Mouse (Mus musculus) CH12.LX (cell line): ENCODE data around the gene Trip12. TPM values are rescaled to one million over a fixed set of nuclear protein-coding genes. Genes with fewer than 3 reads are reported as not detected.

Experiments used
- DNase-seq: peaks from one replicate; pipeline ENCODE4 v3.0.0-alpha.2; 2013; ENCODE audit errors: extremely low read depth
- H3K27ac ChIP-seq: 2 replicates; pipeline ENCODE4 v1.5.1; 2012; ENCODE audit warnings: low read depth, mild to moderate bottlenecking, control low read depth, moderate library complexity; ENCODE audit not compliant: insufficient read depth
- H3K27me3 ChIP-seq: replicated peaks from 2 replicates; pipeline ENCODE3; 2012; ENCODE audit warnings: inconsistent platforms
- H3K36me3 ChIP-seq, 2 experiments: replicated peaks in 1 of 2; 2 replicates each; pipeline versions ENCODE3 to v1.6.1; 2012; ENCODE audit warnings: inconsistent platforms in 1 of 2, low read length in 1 of 2, mild to moderate bottlenecking in 1 of 2, mixed read lengths in 1 of 2, moderate library complexity in 1 of 2; ENCODE audit not compliant: control insufficient read depth in 1 of 2, insufficient read depth in 1 of 2
- H3K4me1 ChIP-seq, 2 experiments: 2 replicates each; pipeline ENCODE4 v1.6.1; 2012; ENCODE audit warnings: inconsistent platforms in 1 of 2, moderate library complexity in 1 of 2; ENCODE audit not compliant: insufficient read depth in 2 of 2, control insufficient read depth in 1 of 2
- H3K4me2 ChIP-seq: 2 replicates; pipeline ENCODE4 v1.6.1; 2012; ENCODE audit warnings: low read depth, mild to moderate bottlenecking, control low read depth; ENCODE audit not compliant: poor library complexity, insufficient read depth, severe bottlenecking
- H3K4me3 ChIP-seq, 3 experiments: fragments of 150-350 bp in 1 of 3; sonication (generic) in 1 of 3; replicated peaks in 1 of 3; 2 replicates each; pipeline versions ENCODE3 to v1.5.1; 2011 to 2012; ENCODE audit warnings: low read depth in 2 of 3, low read length in 2 of 3, mild to moderate bottlenecking in 2 of 3, moderate library complexity in 2 of 3, control low read depth in 1 of 3, improper control_type of control experiment in 1 of 3, inconsistent platforms in 1 of 3, mixed read lengths in 1 of 3; ENCODE audit not compliant: poor library complexity in 1 of 3
- H3K79me2 ChIP-seq: replicated peaks from 2 replicates; pipeline ENCODE4 v1.6.1; 2012; ENCODE audit warnings: mild to moderate bottlenecking, moderate library complexity; ENCODE audit not compliant: control insufficient read depth, poor library complexity, insufficient read depth, severe bottlenecking; ENCODE audit errors: extremely low read depth
- H3K9ac ChIP-seq: 2 replicates; pipeline ENCODE4 v1.6.1; 2012; ENCODE audit warnings: low read depth, mild to moderate bottlenecking, control low read depth, moderate library complexity; ENCODE audit not compliant: insufficient read depth
- H3K9me3 ChIP-seq: replicated peaks from 2 replicates; pipeline ENCODE3; 2012; ENCODE audit warnings: low read length, inconsistent platforms, mixed read lengths
- BHLHE40 ChIP-seq: IDR thresholded peaks from 2 replicates; pipeline ENCODE4 v1.6.1; 2011; ENCODE audit warnings: mild to moderate bottlenecking, low read depth, low read length, improper control_type of control experiment
- CTCF ChIP-seq, 2 experiments: IDR thresholded peaks in 1 of 2; conservative IDR thresholded peaks in 1 of 2; 2 replicates each; pipeline ENCODE4 v1.5.1; 2011 to 2012; ENCODE audit warnings: low read depth in 2 of 2, low read length in 2 of 2, improper control_type of control experiment in 1 of 2, inconsistent platforms in 1 of 2, mild to moderate bottlenecking in 1 of 2, moderate library complexity in 1 of 2
- E2F4 ChIP-seq: IDR thresholded peaks from 2 replicates; pipeline ENCODE4 v1.6.1; 2011; ENCODE audit warnings: low read depth, low read length, improper control_type of control experiment; ENCODE audit not compliant: insufficient replicate concordance
- EP300 ChIP-seq: IDR thresholded peaks from 2 replicates; pipeline ENCODE4 v1.6.1; 2011; ENCODE audit warnings: low read length, improper control_type of control experiment
- ETS1 ChIP-seq: conservative IDR thresholded peaks from 2 replicates; pipeline ENCODE4 v1.6.1; 2012; ENCODE audit warnings: low read depth, mild to moderate bottlenecking, inconsistent platforms, low read length, improper control_type of control experiment, moderate library complexity
- HCFC1 ChIP-seq: IDR thresholded peaks from 2 replicates; pipeline ENCODE4 v1.6.1; 2012; ENCODE audit warnings: low read depth, mild to moderate bottlenecking, inconsistent platforms, low read length, improper control_type of control experiment
- JUN ChIP-seq: IDR thresholded peaks from 2 replicates; pipeline ENCODE4 v1.6.1; 2011; ENCODE audit warnings: low read depth, mild to moderate bottlenecking, low read length, improper control_type of control experiment, moderate library complexity; ENCODE audit not compliant: insufficient read depth
- JUND ChIP-seq: conservative IDR thresholded peaks from 2 replicates; pipeline ENCODE4 v1.6.1; 2011; ENCODE audit warnings: low read depth, low read length, improper control_type of control experiment
- MAFK ChIP-seq: IDR thresholded peaks from 2 replicates; pipeline ENCODE4 v1.6.1; 2011; ENCODE audit warnings: low read length, improper control_type of control experiment; ENCODE audit not compliant: insufficient replicate concordance
- MEF2A ChIP-seq: IDR thresholded peaks from 2 replicates; pipeline ENCODE4 v1.6.1; 2014; ENCODE audit warnings: low read depth, mild to moderate bottlenecking, inconsistent platforms, low read length, improper control_type of control experiment, borderline replicate concordance
- MXI1 ChIP-seq: IDR thresholded peaks from 2 replicates; pipeline ENCODE4 v1.6.1; 2011; ENCODE audit warnings: mild to moderate bottlenecking, low read depth, low read length, improper control_type of control experiment
- MYC ChIP-seq: IDR thresholded peaks from 2 replicates; pipeline ENCODE4 v1.6.1; 2011; ENCODE audit warnings: low read depth, mild to moderate bottlenecking, improper control_type of control experiment, low read length
- NRF1 ChIP-seq: IDR thresholded peaks from 2 replicates; pipeline ENCODE4 v1.6.1; 2014; ENCODE audit warnings: low read depth, mild to moderate bottlenecking, inconsistent platforms, low read length, improper control_type of control experiment, moderate library complexity
- POLR2AphosphoS2 ChIP-seq: IDR thresholded peaks from 2 replicates; pipeline ENCODE4 v1.6.1; 2011; ENCODE audit warnings: low read depth, low read length, improper control_type of control experiment
- RAD21 ChIP-seq: IDR thresholded peaks from 2 replicates; pipeline ENCODE4 v1.6.1; 2011; ENCODE audit warnings: low read depth, mild to moderate bottlenecking, low read length, improper control_type of control experiment, moderate library complexity
- SIN3A ChIP-seq: IDR thresholded peaks from 2 replicates; pipeline ENCODE4 v1.6.1; 2012; ENCODE audit warnings: low read length, improper control_type of control experiment, inconsistent platforms
- SMC3 ChIP-seq: IDR thresholded peaks from 2 replicates; pipeline ENCODE4 v1.6.1; 2011; ENCODE audit warnings: low read depth, low read length, improper control_type of control experiment
- TCF12 ChIP-seq: IDR thresholded peaks from 2 replicates; pipeline ENCODE4 v1.6.1; 2014; ENCODE audit warnings: low read depth, mild to moderate bottlenecking, inconsistent platforms, low read length, improper control_type of control experiment
- UBTF ChIP-seq: IDR thresholded peaks from 2 replicates; pipeline ENCODE4 v1.6.1; 2012; ENCODE audit warnings: low read depth, mild to moderate bottlenecking, inconsistent platforms, low read length, improper control_type of control experiment, moderate library complexity
- USF2 ChIP-seq: conservative IDR thresholded peaks from 2 replicates; pipeline ENCODE4 v1.6.1; 2011; ENCODE audit warnings: low read depth, low read length, improper control_type of control experiment
- ZC3H11A ChIP-seq: IDR thresholded peaks from 2 replicates; pipeline ENCODE4 v1.6.1; 2012; ENCODE audit warnings: low read depth, mild to moderate bottlenecking, inconsistent platforms, low read length, improper control_type of control experiment
- ZKSCAN1 ChIP-seq: IDR thresholded peaks from 2 replicates; pipeline ENCODE4 v1.6.1; 2012; ENCODE audit warnings: low read depth, inconsistent platforms, low read length, improper control_type of control experiment, borderline replicate concordance
- dilution Hi-C: fragments of 300-500 bp; cut with MboI; formaldehyde crosslinking; loops from 2 replicates; pipeline ENCODE4 v1.14.3; 2020; ENCODE audit warnings: low sequenced_read_pairs; ENCODE audit not compliant: extremely low pct_unique_long_range_greater_than_20kb, extremely low pct_ligation_motif_present
- in situ Hi-C: fragments of 300-500 bp; cut with MboI; formaldehyde crosslinking; loops from 3 replicates; pipeline ENCODE4 v1.14.3; 2019; ENCODE audit warnings: low sequenced_read_pairs, low pct_ligation_motif_present, low pct_unique_long_range_greater_than_20kb, mixed read lengths
- polyA plus RNA-seq: library from polyadenylated mRNA; unstranded; fragments of >175 nt; gene quantifications from 2 replicates; pipeline ENCODE4 v1.2.1, GENCODE M21; 2012; ENCODE audit warnings: low read depth; ENCODE audit not compliant: insufficient read length
- total RNA-seq, 2 experiments: library from RNA; depleted of rRNA; stranded (reverse); fragments of 300-350 nt in 1 of 2; fragments of >200 nt in 1 of 2; gene quantifications; 2 replicates each; pipeline ENCODE4 v1.2.3; 2012 to 2014

The Trip12 gene
- total and polyA plus RNA-seq, 3 experiments = 75.6 to 93.8 (median 90.2) TPM

DNA sequence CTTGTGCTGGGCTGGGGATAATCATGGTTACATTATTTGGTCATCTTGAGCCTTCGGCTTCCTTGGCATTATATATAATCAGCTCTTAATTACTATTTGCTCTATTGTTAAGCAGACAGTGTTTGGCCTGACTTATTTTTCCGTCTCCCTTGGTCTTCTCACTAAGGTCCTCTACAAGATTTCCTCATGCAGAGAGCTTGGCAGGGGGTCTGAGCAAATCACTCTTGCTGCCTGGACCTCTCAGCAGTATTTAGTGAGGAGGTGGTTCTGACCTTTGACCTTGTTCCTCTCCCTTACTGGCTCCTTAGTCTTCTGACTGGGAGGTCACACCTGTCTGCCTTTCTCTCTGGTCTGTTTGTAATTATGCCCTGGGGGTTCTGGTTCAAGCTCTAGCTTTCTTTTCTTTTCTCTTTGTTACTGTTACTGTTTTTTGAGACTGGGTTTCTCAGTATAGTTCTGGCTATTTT, 41.8 kb upstream of the Trip12 start:
- dilution Hi-C loops (no loop called here), in situ Hi-C loops (no loop called here)

DNA sequence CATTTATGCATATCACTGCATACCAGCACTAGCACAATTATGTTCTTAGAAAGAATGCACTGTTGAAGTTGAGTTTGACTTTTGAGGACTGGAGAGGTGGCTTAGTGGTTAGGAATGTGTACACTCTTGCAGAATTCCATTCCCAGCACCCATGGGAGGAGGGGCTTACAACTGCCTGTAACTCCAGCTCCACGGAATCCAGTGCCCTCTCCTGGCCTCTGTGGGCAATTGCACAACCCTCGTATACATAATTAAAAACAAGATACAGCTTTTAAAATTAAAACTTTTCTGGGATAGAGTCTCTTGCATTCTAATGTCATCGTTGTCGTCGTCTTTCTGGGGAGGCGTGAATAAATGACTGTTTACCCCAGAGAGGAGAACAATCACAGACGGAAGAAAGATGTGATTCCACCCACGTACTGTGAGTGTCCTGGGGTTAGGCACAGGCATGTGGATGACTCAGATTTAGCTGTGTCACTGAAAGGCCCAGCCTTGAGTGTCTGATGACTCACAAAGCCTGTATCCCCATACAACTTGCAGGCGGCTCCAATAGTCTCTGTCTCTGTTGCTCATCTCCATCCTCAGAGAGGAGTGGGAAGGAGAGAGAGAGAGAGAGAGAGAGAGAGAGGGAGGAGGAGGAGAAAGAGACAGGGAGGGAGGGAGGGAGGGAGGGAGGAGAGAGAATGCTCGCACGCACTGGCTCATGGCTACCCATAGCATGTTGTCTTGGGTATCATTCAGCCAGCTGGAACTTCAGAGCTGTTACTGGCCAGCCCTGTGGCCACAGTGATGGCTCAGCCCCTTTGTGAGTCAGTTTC, 41.1 kb upstream of the Trip12 start:
- Histone ChIP-seq H3K4me1 (no peaks in the 10 kb centered on the region), H3K9me3 (no peaks in the 10 kb centered on the region), H3K36me3 (no peaks in the 10 kb centered on the region), H3K79me2 (no peaks in the 10 kb centered on the region), H3K4me3 (no peak overlapping the region), H3K9ac (no peak overlapping the region), H3K27ac (no peak overlapping the region), H3K27me3 (no peaks in the 10 kb centered on the region), H3K4me2 (no peak overlapping the region)
- DNase-seq = no peak
- dilution Hi-C loops = no loop called here
- TF ChIP-seq MEF2A (no peak), USF2 (no peak), TCF12 (no peak), RAD21 (peak; percentile 52), HCFC1 (no peak), BHLHE40 (no peak), JUND (no peak), ZC3H11A (no peak), CTCF (conservative IDR thresholded peaks at IDR 0.05 in 1 of 2, IDR thresholded peaks at IDR 0.05 in 1 of 2; ENCODE audit: low read depth in 2 of 2, low read length in 2 of 2) (peak; percentile 29 to 58; a peak in 2 of 4 replicates), SMC3 (peak; percentile 33; the same call in 1 of the 2 replicates), SIN3A (no peak), ZKSCAN1 (no peak), MAFK (no peak), ETS1 (no peak), POLR2AphosphoS2 (no peak), E2F4 (no peak), JUN (no peak), NRF1 (no peak), EP300 (no peak), MYC (no peak)
- in situ Hi-C loops = no loop called here

More for the DNA sequence above, 41.8 kb upstream of the Trip12 start:
- no peaks in the 10 kb centered on the region for H3K79me2 ChIP-seq
- H3K27me3 ChIP-seq = no peaks in the 10 kb centered on the region
- H3K27ac ChIP-seq = no peak overlapping the region
- no peak for TF ChIP-seq MAFK
- no peak for TF ChIP-seq UBTF
- no peak for TF ChIP-seq HCFC1
- no peak for TF ChIP-seq MXI1
- no peaks in the 10 kb centered on the region for H3K4me1 ChIP-seq
- no peak overlapping the region for H3K9ac ChIP-seq
- H3K4me3 ChIP-seq = no peak overlapping the region
- no peaks in the 10 kb centered on the region for H3K9me3 ChIP-seq
- H3K4me2 ChIP-seq = no peak overlapping the region
- H3K36me3 ChIP-seq = no peaks in the 10 kb centered on the region
- no peak for DNase-seq
